Mouse (Mus musculus) bone marrow, adult 2 months (tissue): ENCODE measurements around the gene Tex35.
A peak's percentile ranks its signal among the peaks of the same experiment; 100 is the strongest.

Source experiments
- CTCF ChIP-seq: fragments of 200-500 bp; IDR thresholded peaks from 2 replicates; pipeline ENCODE4 v1.5.1; 2011; ENCODE audit warnings: low read length, control low read depth; ENCODE audit not compliant: control insufficient read depth, insufficient read depth
- POLR2A ChIP-seq: fragments of 200-500 bp; IDR thresholded peaks from 2 replicates; pipeline ENCODE4 v1.6.1; 2011; ENCODE audit warnings: low read depth, mild to moderate bottlenecking, control low read depth, low read length, borderline replicate concordance; ENCODE audit not compliant: control insufficient read depth

DNA sequence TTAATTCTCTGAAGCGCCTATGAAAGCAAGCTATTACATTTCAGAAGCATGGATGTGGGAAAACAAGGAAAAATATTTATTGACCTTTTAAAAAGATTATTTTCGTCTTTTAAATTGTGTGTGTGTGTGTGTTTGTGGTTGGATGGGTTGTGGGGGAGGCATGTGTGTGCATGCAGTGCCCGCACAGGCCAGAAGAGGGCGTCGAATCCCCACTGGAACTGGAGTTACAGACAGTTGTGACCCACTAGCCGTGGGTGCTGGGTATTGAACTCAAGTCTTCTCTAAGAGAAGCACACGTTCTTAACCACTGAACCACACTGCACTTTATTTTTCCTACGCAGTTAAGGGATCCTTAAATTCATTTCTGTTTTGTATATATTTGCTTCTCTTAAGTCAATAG, 26.5 kb downstream of the Tex35 start:
- peak; percentile 60 for TF ChIP-seq CTCF
- no peak for TF ChIP-seq POLR2A
